Mouse (Mus musculus) layer of hippocampus, adult 2 months (tissue): ENCODE data around the gene Syt14. TPM values are rescaled to one million over a fixed set of nuclear protein-coding genes. Genes with fewer than 3 reads are reported as not detected.

Source experiments
- DNase-seq, 2 experiments: peaks; one replicate each; pipeline ENCODE4 v3.0.0; 2022; ENCODE audit warnings: low spot score in 2 of 2
- H3K27ac ChIP-seq: fragments of 200-600 bp; 2 replicates; pipeline ENCODE4 v1.8.1; 2022
- H3K4me3 ChIP-seq: fragments of 200-600 bp; 2 replicates; pipeline ENCODE4 v1.8.1; 2022; ENCODE audit warnings: mild to moderate bottlenecking
- CTCF ChIP-seq: fragments of 200-600 bp; conservative IDR thresholded peaks from 2 replicates; pipeline ENCODE4 v1.8.1; 2022; ENCODE audit warnings: antibody characterized with exemption, mild to moderate bottlenecking, moderate library complexity
- total RNA-seq, 2 experiments: library from RNA; stranded (reverse); gene quantifications; 2 replicates each; pipeline ENCODE4 v1.2.3; 2021

Syt14 gene
- total RNA-seq, 2 experiments from 2014 or later = 26.6 to 31.1 TPM

DNA sequence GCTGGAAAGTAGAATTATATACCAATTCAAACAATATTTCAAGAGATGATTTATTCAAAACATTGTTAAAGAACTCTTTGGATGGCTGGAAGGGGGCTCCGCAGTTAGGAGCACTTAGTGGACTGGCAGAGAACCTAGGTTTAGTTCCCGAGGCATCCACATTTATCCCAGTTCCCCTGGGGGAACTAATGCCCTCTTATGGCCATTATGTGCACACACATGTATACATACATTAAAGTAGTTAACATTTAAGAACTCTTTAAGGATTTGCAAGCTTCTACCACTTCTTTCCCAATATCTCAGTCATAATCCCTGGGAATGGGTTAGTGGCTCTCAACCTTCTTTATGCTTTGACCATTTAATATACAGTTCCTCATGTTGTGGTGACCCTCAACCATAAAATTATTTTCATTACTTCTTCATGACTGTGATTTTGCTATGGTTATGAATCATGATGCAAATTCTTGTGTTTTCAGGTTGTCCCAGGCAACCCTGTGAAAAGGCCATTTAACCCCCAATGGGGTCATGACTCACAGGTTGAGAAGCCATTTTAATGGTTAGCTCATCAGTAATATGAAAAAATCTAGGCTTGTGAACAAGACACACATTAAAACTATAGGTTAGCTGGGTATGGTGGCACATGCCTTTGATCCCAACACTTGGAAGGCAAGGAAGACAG, 152.8 kb downstream of the Syt14 start:
- no peak for DNase-seq
- TF ChIP-seq CTCF = peak; percentile 68
- Histone ChIP-seq H3K4me3 (no peak overlapping the region), H3K27ac (no peak overlapping the region)

DNA sequence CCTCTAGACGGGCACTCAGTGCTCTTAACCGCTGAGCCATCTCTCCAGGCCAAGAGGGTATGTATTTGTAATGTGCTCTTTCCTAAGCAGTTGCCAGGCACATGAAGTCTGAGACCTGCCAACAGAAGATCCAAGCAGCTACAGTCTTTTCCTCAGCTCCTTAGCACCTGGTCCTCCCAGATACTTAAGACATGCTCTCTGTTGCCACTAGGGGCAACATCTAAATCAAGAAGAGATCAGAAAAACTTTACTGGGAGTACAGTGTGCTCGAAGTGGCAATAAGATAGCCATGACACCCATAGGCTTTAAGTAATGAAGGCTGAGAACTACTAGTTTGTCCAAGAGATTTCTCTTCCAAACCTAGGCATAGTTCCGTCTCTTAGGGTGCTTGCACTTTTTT, 155.4 kb downstream of the Syt14 start:
- TF ChIP-seq CTCF = peak; percentile 67
- Histone ChIP-seq H3K4me3 (no peak overlapping the region), H3K27ac (no peak overlapping the region)
- no peak for DNase-seq

DNA sequence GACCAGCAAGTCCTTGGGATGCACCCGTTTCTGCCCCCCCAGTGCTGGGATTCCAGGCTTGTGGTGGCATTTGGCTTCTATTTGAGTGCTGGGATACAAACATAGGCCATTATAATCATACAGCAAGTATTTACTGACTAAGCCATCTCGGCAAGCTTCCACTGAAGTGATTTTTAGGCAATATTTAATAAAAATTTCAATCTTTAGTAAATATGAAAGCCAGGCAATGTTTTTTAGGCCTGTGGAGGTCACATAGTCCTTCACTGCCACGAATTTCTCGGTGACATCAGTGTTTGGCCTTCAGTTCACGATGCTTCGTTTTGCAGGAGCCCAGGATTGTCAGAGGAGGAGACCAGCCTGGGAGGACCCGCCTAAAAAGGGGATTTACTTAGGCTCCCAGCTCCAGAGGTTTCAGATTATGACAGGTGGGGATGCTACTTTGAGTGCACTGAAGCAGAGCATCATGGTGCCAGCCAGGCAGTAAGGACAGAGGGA, 156.4 kb downstream of the Syt14 start:
- no peak for TF ChIP-seq CTCF
- no peak for DNase-seq
- Histone ChIP-seq H3K27ac (no peak overlapping the region), H3K4me3 (no peak overlapping the region)

DNA sequence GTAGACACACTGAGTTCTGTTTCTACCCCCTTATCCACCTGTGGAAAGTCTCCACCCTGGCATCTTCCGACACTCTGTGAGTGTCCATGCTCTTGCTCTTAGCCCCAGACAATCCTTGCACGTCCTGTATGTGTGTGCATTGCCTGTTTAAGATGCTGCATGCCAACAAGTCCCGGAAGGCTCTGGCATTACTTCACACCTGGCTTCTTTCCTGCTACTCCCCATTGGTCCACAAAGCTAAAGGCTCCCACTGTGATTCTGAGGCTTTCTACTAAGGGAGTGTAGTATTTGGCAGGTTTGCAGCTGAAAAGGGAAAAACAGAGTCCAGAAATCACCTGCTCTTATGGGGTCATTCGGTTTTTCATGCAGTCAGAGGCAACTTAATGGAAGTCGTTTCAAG, 162.7 kb downstream of the Syt14 start:
- DNase-seq = no peak
- no peak overlapping the region for H3K4me3 ChIP-seq
- TF ChIP-seq CTCF = no peak
- no peak overlapping the region for H3K27ac ChIP-seq

DNA sequence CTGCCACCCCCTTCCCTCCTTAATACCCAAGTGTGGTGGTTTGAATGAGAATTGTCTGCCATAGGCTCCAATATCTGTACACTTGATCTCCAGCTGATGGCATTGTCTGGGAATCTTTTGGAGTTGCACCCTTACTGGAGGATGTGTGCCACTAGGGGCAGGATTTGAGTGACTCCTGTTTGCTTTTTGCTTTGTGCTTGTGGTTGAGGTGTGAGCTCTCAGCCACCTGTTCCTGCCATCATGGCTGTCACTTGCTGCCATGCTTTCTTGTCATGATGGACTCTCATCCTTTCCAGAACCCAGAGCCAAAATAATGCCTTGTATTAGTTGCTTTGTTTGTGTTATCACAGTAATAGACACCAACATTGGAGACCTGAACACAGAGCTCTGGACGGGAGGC, 165.8 kb downstream of the Syt14 start:
- DNase-seq = no peak
- TF ChIP-seq CTCF = peak; percentile 50
- H3K27ac ChIP-seq = no peak overlapping the region
- H3K4me3 ChIP-seq = no peak overlapping the region

DNA sequence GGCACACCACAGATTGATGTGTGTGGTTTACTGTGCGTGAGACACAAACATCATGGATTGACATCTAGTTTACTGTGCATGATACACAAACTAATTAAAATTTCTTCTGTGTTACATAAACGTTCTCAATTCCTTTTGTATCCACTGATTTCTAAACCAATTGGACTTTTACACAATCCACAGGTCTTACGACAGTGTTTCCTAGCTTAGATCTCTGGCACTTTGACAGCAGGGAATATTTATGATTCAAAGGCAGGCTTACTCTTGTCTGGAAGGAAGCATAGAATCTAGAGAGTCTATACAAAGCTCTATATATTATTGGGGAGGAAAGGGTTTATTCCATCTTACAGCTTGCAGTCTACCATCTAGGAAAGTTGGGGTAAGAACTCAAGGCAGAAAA, 171.1 kb downstream of the Syt14 start:
- no peak for DNase-seq
- H3K27ac ChIP-seq = no peak overlapping the region
- no peak for TF ChIP-seq CTCF
- no peak overlapping the region for H3K4me3 ChIP-seq

DNA sequence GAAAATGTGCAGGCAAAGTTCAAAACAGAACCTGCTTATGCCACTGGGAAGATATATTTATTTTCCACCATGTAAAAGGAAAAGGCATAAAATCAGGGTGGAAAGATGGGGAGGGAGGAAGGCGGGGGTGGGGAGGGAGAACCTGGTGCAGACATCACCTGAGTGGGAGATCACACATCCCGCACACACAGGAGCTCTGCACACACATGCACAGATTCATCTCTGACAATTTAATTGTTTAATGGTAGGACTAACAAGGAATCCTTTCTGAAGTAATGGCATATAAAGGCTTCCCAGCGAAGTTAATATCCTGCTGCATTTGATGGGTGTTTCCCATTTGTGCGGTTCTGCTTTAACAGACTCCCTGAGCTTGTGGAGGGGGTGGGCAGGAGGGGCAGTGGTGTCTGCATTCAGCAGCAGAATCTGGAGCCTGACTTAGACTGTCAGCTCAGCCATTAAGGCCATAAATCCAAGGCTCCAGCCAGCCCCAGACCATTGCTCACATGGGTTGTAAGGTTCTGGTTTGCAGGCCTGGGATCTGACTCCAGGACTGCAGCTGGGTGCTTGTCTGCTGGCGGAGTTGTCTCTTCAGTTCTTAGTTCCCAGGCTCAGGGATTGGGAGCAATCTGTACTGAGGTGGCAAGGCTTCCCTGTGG, 174.1 kb downstream of the Syt14 start:
- DNase-seq = no peak
- TF ChIP-seq CTCF = no peak
- Histone ChIP-seq H3K4me3 (no peak overlapping the region), H3K27ac (no peak overlapping the region)

DNA sequence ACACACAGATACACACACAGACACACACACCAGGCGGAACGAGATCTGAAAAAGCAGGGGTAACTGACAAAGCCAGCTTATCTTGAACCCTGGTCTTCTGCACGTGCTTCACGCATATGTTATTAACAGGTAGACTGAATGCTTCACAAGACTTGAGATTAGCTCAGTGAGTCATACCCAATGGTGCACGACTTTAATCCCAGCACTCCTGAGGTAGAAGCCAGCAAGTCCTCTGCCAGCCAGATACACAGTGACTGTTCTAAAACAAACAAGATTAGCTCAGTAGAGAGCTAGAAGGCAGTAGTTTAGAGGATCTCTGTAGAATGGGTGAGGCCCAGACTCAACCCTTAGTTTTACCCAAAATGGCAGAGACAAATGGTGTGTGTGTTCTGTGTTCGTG, 175.3 kb downstream of the Syt14 start:
- no peak overlapping the region for H3K4me3 ChIP-seq
- TF ChIP-seq CTCF = no peak
- no peak overlapping the region for H3K27ac ChIP-seq
- DNase-seq = no peak

DNA sequence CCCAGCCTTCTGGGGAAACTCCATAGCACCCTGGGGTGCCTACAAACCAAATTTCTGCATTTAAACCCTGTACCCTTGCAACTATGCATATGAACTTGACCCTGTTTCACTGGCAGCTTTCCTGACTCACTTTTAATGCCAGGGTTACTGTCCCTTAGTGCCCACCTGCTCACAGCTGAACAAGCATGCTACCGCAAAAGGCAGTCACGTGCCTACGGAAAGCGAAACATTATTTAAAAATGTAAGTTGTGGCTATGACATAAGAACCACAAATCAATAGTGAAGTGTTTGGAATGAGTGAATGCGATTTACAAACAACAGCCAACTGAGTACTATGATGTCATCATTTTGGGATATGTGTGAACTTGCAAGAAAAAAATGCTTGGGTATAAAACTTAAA, 178.0 kb downstream of the Syt14 start:
- TF ChIP-seq CTCF = no peak

DNA sequence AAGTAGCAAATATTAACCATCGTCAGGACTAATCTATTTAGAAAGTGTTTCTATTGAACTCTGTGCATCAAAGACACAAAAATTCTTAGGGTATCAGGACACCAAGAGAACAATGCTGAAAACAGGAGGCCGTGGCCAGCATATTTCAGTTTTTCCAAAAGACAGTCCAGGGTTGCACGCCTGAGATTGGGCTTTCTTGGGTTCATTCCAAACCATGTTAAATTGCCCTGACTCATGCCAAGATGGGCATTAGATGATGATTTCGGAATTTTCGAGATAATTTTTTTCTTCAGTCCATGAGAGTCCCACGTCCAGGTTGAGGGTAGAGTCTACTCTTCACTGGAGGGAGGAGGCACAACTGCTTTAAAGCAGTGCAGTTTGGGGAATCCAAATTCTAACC, 178.6 kb downstream of the Syt14 start:
- Histone ChIP-seq H3K4me3 (no peak overlapping the region), H3K27ac (peak overlapping the region; percentile 94; the same call in 1 of the 2 replicates)
- DNase-seq = no peak
- no peak for TF ChIP-seq CTCF

More for the DNA sequence above, 178.0 kb downstream of the Syt14 start:
- Histone ChIP-seq H3K4me3 (no peak overlapping the region), H3K27ac (no peak overlapping the region)
- no peak for DNase-seq

DNA sequence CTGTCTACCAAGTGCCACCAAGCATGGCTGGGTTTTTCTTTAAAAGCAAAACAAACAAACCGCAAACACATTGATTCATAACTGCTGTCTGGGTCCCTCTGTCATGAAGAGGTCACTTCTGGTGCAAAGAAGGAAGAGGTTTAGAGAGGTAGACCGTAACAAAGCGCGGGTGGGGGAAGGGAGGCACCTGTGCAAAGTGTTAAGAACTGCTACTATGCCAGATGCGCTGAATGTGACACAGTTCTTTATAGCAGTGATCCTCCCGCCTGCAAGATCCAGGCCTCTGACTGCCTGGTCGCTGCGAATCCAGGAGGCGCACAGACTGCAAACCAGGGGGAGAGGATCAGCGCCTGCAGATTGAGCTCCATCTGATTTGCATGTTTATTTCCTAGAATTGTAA, 179.2 kb downstream of the Syt14 start:
- Histone ChIP-seq H3K4me3 (no peak overlapping the region), H3K27ac (peak overlapping the region; percentile 94; the same call in 1 of the 2 replicates)
- no peak for TF ChIP-seq CTCF
- DNase-seq = no peak

DNA sequence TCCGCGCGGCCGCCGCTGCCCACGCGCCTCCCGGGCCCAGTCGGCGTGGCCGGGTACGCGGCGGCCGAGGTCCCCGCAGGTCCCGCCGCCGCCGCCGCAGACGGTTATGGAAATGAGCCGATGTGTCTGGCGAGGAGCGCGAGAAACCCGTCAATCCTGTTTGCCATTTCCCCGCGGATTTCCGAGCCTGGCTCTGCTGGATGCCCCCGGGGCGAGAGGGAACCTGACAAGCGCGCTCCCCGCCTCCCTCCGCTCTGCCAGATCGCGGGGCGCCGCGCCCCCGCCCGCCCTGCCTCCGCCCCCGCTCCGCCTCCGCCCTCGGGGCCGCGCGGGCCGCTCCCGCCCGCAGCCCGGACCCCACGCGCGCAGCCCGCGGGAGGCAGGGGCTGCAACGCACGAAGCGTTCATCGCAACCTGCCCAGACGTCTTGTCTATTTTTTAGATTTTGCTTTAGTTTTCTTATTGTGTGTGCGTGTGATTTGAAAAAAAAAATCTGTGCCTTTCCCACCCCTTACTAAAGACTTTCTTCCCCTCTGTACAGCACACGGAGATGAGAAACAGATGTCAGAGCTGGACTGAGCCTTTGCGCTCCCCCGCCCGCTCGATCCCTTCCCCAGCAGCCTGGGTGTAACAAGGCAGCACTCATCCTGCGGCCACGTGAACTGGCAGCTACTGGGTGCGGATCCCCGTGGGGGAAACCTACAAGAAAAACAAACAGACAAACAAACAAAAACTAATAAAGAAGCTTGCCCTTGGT, 179.9 kb downstream of the Syt14 start, which contains the start of gene Sertad4:
Gene Sertad4, minus strand, starts transcription at position 283 of the 757 bp plus-strand sequence.
- H3K4me3 ChIP-seq = peak within 1 kb of the TSS; percentile 80
- TF ChIP-seq CTCF = no peak
- H3K27ac ChIP-seq = peak within 1 kb of the TSS; percentile 94
- DNase-seq = peak in 1 of 2 experiments; percentile 37

DNA sequence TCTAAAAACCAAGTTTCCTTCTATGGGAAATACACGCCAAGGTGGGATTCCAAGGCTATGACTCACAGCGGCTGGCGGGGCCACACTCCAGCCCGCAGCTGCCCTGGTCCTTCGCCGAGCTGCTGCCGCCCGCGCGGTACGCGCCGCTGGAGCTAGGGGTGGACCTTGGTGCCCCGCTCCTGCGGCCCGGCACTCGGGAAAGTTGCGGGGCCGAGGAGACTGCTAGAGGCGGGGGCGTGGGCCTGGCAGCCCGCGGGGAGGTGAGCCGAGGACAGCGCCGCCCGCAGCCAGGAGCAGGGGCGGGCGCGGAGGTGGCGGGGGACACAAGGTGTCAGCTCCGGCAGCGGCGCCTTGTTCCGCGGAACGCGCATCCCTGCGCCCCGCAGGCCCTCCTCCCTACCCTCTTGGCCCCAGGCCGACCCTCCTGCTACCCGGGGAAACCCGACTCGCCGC, 180.7 kb downstream of the Syt14 start:
- peak overlapping the region; percentile 94 for H3K27ac ChIP-seq
- no peak for TF ChIP-seq CTCF

More for the DNA sequence above, 180.7 kb downstream of the Syt14 start:
- peak overlapping the region; percentile 80 for H3K4me3 ChIP-seq
- DNase-seq = peak in 1 of 2 experiments; percentile 27
